Mouse (Mus musculus): ENCODE data around the gene Cdc42se1. TPM values are rescaled to one million over a fixed set of nuclear protein-coding genes. Genes with fewer than 3 reads are reported as not detected.
A peak's percentile ranks its signal among the peaks of the same experiment; 100 is the strongest.

Gene Cdc42se1
- polyA plus RNA-seq, 1 experiment from 2014 or later, result 59.4 TPM

DNA sequence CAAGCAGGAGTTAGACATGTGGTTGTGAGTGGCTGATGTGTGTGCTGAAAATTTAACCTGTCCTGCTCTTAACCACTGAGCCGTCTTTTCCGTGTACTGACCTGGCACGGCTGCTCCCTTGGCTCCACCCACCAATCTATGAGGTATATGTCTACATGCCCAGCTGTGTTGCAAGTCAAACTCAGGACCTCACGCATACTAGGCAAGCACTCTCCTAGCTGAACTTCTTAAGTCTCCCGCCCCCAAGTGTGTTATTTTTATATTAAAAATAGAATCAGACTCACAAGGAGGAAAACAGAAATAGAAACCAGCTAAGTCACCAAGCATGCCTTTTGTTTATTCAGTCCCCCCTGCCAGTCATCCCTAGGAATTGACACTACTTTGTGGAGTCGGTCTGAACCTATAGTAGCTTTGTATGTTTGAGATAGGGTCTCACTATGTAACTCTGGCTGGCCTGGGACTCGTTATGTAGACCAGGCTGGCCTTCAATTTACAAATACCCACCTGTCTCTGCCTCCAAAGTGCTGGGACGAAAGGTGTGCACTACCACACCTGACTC lies 9.1 kb downstream of the Cdc42se1 start:
- Histone ChIP-seq H3K9me3 (ENCODE audit: control insufficient read depth) (no peaks in the 10 kb centered on the region), H3K27ac (ENCODE audit: low read depth, low read length) (no peak overlapping the region), H3K27me3 (replicated peaks; ENCODE audit: control insufficient read depth, insufficient read depth, low read length) (no peaks in the 10 kb centered on the region), H3K9ac (ENCODE audit: low read depth, low read length) (no peak overlapping the region), H3K4me1 (replicated peaks; ENCODE audit: control insufficient read depth, insufficient read depth, low read length) (no peaks in the 10 kb centered on the region), H3K4me3 (ENCODE audit: low read depth, low read length) (no peak overlapping the region), H3K36me3 (ENCODE audit: control insufficient read depth, insufficient read depth) (peaks cover 49% of the 10 kb centered on the region), H3K4me2 (replicated peaks; ENCODE audit: low read depth) (no peak overlapping the region)
- whole genome bisulfite sequencing, result 75% methylated on average over 8 of the region's 8 CpGs
- no peak for ATAC-seq
- no peak for TF ChIP-seq CTCF (IDR thresholded peaks at IDR 0.05; ENCODE audit: low read depth)

DNA sequence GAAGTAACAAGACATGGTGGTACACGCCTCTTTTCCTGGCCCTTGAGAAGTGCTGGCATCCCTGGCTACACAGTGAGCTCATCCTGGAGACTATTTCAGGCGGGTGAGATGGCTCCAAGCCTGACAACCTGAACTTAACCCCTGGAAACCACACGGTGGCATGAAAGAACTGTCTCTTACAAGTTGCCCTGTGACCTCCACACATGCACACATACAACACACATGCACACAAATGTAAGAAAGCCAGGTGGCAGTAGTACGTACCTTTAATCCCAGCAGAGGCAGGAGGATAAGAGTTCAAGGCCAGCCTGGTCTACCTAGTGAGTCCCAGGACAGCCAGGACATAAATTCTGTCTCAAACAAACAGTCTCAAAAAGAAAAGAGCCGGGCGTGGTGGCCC lies 10.5 kb downstream of the Cdc42se1 start:
- Histone ChIP-seq H3K4me2 (replicated peaks; ENCODE audit: low read depth) (no peak overlapping the region), H3K9me3 (ENCODE audit: control insufficient read depth) (no peaks in the 10 kb centered on the region), H3K4me3 (ENCODE audit: low read depth, low read length) (no peak overlapping the region), H3K9ac (ENCODE audit: low read depth, low read length) (no peak overlapping the region), H3K4me1 (replicated peaks; ENCODE audit: control insufficient read depth, insufficient read depth, low read length) (no peaks in the 10 kb centered on the region), H3K27me3 (replicated peaks; ENCODE audit: control insufficient read depth, insufficient read depth, low read length) (no peaks in the 10 kb centered on the region), H3K27ac (ENCODE audit: low read depth, low read length) (no peak overlapping the region), H3K36me3 (ENCODE audit: control insufficient read depth, insufficient read depth) (peaks cover 35% of the 10 kb centered on the region)
- WGBS, result 80% methylated on average over 6 of the region's 6 CpGs
- TF ChIP-seq CTCF (IDR thresholded peaks at IDR 0.05; ENCODE audit: low read depth), result peak; percentile 27; the same call in 1 of the 2 replicates
- ATAC-seq, result no peak

DNA sequence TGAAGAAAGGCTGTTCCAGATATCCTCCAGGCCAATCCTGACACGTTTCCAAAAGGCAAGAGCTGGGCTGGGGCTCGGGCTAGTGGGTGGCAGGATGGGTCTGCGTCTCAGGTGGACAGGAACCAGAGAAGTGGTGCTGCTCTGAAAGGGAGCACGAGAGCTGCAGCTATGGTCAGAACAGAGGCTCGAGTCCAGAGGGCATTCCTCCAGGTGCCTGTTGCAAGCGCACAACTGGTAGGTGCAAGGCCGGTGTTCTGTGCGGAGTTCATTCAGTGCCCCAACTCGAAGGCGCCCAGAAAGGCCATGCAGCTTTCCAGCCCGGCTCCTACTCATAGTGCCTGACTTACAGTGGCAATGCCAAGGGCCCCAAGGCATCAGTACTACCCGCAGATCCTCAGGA lies 11.4 kb downstream of the Cdc42se1 start:
- Histone ChIP-seq H3K4me2 (replicated peaks; ENCODE audit: low read depth) (no peak overlapping the region), H3K27ac (ENCODE audit: low read depth, low read length) (no peak overlapping the region; the same call in 1 of the 2 replicates), H3K27me3 (replicated peaks; ENCODE audit: control insufficient read depth, insufficient read depth, low read length) (no peaks in the 10 kb centered on the region), H3K4me3 (ENCODE audit: low read depth, low read length) (no peak overlapping the region), H3K4me1 (replicated peaks; ENCODE audit: control insufficient read depth, insufficient read depth, low read length) (no peaks in the 10 kb centered on the region), H3K9me3 (ENCODE audit: control insufficient read depth) (no peaks in the 10 kb centered on the region), H3K36me3 (ENCODE audit: control insufficient read depth, insufficient read depth) (peaks cover 25% of the 10 kb centered on the region), H3K9ac (ENCODE audit: low read depth, low read length) (no peak overlapping the region)
- TF ChIP-seq CTCF (IDR thresholded peaks at IDR 0.05; ENCODE audit: low read depth), result no peak
- no peak for ATAC-seq
- 84% methylated on average over 12 of the region's 12 CpGs for WGBS

DNA sequence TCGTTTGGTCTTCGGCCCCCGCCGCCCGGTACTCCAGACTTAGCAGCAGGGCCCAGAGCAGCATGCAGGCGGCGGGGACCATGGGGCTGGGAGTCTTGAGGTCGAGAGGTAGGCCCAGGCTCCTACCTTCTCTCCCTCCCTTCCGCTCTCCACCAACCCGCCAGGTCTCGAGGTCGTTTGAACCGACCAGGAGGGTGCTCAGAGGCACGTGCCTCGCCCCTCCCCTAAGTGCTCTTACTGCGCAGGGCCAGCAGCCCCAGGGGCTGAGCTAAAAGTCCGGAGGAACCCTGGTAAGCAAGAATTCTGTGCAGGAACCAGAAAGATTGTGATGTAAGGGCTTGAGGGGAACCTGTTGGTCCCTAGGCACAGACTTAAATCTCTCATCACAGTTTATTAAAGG lies 12.4 kb downstream of the Cdc42se1 start:
- no peak overlapping the region for H3K4me2 ChIP-seq (replicated peaks; ENCODE audit: low read depth)

DNA sequence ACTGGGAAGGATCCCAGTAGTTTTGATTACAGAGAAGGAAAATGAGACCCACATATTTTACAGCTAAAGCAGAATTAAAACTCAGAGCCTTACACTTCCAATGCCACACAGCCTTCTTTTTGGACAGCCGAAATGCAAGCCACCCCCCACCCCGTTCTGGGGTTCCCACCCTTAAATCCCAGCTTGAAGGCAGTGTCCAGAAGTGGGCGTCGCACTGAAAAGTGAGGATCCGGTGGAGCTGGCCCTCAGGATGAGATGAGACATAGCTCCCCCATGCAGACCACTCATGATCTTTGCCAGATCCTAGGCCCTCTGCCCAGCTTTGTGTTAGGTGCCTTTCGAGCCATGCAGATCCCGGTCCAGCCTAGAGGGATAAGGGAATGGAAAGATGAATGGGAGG lies 13.0 kb downstream of the Cdc42se1 start, which contains the start of gene Gm128:
Gene Gm128 (minus strand): TSS at position 101 of the 400 bp plus-strand sequence.
- ATAC-seq, result no peak
- WGBS, result 74% methylated on average over 7 of the region's 7 CpGs
- no peaks in the 10 kb centered on the region for H3K4me1 ChIP-seq (replicated peaks; ENCODE audit: control insufficient read depth, insufficient read depth, low read length)
- H3K36me3 ChIP-seq (ENCODE audit: control insufficient read depth, insufficient read depth), result peaks cover 11% of the 10 kb centered on the region; the same call in 1 of the 2 replicates
- H3K9me3 ChIP-seq (ENCODE audit: control insufficient read depth), result no peaks in the 10 kb centered on the region
- no peak within 1 kb of the TSS for H3K9ac ChIP-seq (ENCODE audit: low read depth, low read length)
- no peak for TF ChIP-seq CTCF (IDR thresholded peaks at IDR 0.05; ENCODE audit: low read depth)
- H3K27me3 ChIP-seq (replicated peaks; ENCODE audit: control insufficient read depth, insufficient read depth, low read length), result no peaks in the 10 kb centered on the region
- H3K4me2 ChIP-seq (replicated peaks; ENCODE audit: low read depth), result no peak within 1 kb of the TSS
- no peak within 1 kb of the TSS for H3K4me3 ChIP-seq (ENCODE audit: low read depth, low read length)
- H3K27ac ChIP-seq (ENCODE audit: low read depth, low read length), result no peak within 1 kb of the TSS

More for the DNA sequence above, 12.4 kb downstream of the Cdc42se1 start:
- no peak overlapping the region for H3K9ac ChIP-seq (ENCODE audit: low read depth, low read length)
- H3K4me1 ChIP-seq (replicated peaks; ENCODE audit: control insufficient read depth, insufficient read depth, low read length), result no peaks in the 10 kb centered on the region
- H3K27ac ChIP-seq (ENCODE audit: low read depth, low read length), result no peak overlapping the region
- H3K36me3 ChIP-seq (ENCODE audit: control insufficient read depth, insufficient read depth), result peaks cover 16% of the 10 kb centered on the region
- H3K9me3 ChIP-seq (ENCODE audit: control insufficient read depth), result no peaks in the 10 kb centered on the region
- 32% methylated on average over 17 of the region's 17 CpGs for WGBS
- no peak for ATAC-seq
- H3K27me3 ChIP-seq (replicated peaks; ENCODE audit: control insufficient read depth, insufficient read depth, low read length), result no peaks in the 10 kb centered on the region
- no peak for TF ChIP-seq CTCF (IDR thresholded peaks at IDR 0.05; ENCODE audit: low read depth)
- no peak overlapping the region for H3K4me3 ChIP-seq (ENCODE audit: low read depth, low read length)

DNA sequence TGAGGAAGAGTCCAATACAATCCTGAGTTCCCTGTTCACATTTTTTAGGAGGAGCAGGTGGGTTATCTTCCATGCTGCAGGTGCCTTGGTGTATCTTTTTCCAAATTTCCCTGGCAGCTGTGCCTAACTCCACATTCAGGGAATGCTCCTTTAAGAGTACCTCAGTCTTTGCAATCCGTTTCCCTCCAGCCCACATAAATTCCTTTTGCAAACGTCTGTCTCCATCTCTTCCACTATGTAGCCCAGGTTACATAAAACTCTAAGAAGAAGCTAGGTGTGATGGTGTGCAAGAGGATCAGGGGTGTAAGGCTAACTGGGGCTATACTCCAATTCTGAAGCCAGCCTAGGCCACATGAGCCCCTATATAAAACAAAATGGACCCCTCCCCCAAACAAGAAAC lies 14.6 kb downstream of the Cdc42se1 start:
- Histone ChIP-seq H3K36me3 (ENCODE audit: control insufficient read depth, insufficient read depth) (no peaks in the 10 kb centered on the region), H3K4me2 (replicated peaks; ENCODE audit: low read depth) (no peak overlapping the region), H3K4me3 (ENCODE audit: low read depth, low read length) (no peak overlapping the region), H3K27me3 (replicated peaks; ENCODE audit: control insufficient read depth, insufficient read depth, low read length) (no peaks in the 10 kb centered on the region), H3K9ac (ENCODE audit: low read depth, low read length) (no peak overlapping the region), H3K27ac (ENCODE audit: low read depth, low read length) (no peak overlapping the region), H3K9me3 (ENCODE audit: control insufficient read depth) (no peaks in the 10 kb centered on the region), H3K4me1 (replicated peaks; ENCODE audit: control insufficient read depth, insufficient read depth, low read length) (no peaks in the 10 kb centered on the region)
- WGBS, result 61% methylated on average over 2 of the region's 2 CpGs
- TF ChIP-seq CTCF (IDR thresholded peaks at IDR 0.05; ENCODE audit: low read depth), result no peak
- ATAC-seq, result no peak

Data from intestine, postnatal 0 days (tissue).